Mouse (Mus musculus) neutrophil, adult 65 days (primary cell): Measurements from ENCODE around the gene Olfr1223. TPM values are rescaled to one million over a fixed set of nuclear protein-coding genes. Genes with fewer than 3 reads are reported as not detected.

Experiments
- total RNA-seq: library from RNA; stranded (reverse); gene quantifications from 2 replicates; pipeline ENCODE4 v1.2.4, GENCODE M21; 2023

Gene Olfr1223
- not detected in 2 replicates for total RNA-seq

DNA sequence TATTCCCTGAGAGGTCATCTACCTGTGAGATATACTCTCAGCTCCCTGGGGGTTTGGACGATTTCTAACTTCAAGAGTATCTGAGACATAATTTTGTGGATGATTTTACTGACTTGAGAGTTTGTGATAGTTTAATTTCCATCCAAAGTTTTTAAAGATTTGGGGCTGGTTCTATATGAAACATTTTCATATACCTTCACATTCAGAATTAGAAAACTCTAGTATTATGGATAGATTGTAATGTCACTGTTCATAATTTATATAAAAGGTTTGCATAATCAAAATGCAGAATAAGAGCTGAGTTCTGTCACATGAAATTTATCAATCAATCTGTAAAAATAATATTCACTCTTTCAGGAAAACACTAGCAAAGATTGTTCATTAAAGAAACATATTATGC lies at the start of gene Olfr1223:
Gene Olfr1223, minus strand, starts transcription at position 101 of the 400 bp plus-strand sequence.

DNA sequence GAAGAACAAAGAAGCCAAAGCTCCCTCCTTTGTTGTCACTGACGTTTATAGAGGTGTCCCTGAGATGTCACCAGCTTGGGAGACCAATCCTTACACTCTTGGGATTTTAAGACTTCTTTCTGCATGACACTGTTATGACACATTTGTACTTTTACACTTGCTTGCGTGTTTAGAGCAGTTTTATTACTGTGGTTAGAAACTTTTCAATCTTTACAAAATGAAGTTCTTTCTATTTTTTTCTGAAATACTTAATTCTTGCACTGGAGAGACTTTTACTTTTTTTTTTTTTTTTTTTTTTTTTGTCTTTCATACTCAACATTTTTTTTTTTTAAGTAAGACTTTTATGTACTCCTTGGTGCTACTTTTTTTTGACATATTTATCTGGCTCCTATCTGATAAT lies 48.6 kb upstream of the Olfr1223 start, which contains the start of gene Olfr1226:
Gene Olfr1226, minus strand, starts transcription at position 101 of the 400 bp plus-strand sequence.

DNA sequence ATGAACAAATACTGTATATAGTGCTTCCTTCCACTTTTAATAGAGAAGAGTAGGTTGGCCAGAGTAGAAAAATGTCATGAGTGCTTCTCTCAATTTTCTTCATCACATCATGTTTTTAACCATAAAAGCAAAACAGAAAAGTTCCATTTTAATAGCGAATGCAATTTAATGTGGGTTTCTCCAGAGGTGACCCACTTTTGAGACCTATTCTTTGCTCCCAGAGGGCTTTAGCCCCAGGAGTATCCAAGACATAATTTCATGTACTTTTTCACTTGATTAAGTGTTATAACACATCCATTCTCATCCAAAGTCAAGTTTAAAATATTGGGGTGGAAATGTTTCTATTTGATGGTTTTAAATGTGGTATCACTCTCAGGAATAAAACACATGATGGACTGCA lies 23.2 kb upstream of the Olfr1223 start, which contains the start of gene Olfr1225:
Gene Olfr1225, minus strand, starts transcription at position 101 of the 400 bp plus-strand sequence.

DNA sequence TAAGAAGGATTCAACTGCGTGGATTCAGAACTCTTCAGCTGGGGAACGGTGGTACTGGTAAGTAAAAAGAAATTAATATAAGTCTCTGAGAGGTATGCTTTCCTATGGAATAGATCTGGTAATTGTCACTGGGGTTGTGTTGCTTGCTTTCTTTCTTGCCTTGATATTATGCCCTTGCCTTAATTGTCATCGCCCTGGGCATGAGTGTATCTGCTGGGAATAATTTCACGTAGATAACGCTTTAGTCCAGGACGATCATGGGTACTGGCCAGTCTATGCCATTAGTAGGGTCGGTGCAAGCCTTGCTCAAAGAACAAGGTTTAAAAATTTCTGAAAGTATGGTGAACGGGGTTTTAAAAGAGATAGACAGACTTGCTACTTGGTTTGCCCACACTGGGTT lies 12.6 kb upstream of the Olfr1223 start, which contains the start of gene Olfr1224-ps1:
Gene Olfr1224-ps1, minus strand, starts transcription at position 101 of the 400 bp plus-strand sequence.

DNA sequence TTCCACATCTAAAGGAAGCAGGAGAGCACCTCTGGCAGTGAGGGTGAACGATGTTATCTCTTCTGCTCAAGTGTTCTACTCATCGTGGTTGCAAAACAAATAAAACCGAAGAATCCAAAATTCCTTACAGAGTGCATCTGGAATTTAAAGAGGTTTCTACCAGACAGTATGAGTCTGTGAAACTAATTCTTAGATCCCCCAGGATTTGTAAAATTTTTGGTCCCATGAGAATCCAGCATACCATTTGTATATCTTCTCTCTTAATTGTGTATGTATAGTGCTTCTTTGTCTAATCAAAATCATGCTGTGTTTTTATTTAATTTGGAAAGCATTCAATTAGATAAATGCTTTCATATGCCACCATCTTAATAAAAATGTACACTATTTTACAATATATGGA lies 18.4 kb downstream of the Olfr1223 start, which contains the start of gene Olfr1222:
Gene Olfr1222, minus strand, starts transcription at position 101 of the 400 bp plus-strand sequence.

DNA sequence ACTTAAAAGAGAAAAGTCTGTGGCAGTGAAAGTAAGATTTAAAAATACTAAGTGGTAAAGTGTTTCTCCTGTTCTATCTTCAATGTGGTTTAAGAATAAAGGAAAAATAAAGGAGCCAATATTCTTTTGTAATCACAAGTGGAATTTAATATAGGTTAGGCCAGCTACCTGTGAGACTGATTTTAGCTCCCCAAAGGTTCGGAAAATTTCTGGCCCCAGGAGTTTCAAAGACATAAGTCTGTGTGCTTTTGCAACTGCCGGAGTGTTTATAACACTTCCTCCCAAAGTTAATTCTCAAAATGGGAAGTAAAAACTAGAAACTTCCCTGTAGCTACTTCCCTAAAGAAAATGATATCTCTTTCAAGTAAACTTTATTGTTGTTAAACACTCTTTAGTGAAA lies 34.2 kb downstream of the Olfr1223 start, which contains the start of gene Olfr1221:
Gene Olfr1221, minus strand, starts transcription at position 101 of the 400 bp plus-strand sequence.

DNA sequence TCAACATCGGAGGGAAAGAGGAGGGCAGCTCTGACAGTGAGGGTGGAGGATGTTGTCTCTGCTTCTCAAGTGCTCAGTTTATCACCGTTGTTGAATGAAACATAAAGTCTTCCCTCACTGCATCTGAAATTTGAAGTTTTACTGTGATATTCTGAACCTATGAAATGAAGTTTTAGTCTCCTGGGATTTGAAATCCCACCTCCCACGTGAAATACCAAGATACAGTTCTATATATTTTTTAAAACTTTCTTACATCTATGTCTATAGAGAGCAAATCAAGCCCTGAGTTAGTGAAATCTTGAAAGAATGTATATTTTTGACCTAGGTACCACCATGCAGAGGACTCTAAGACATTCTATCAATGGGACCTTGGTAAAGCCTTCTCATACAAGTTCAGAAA lies 44.6 kb downstream of the Olfr1223 start, which contains the start of gene Olfr1220:
Gene Olfr1220, minus strand, starts transcription at position 101 of the 400 bp plus-strand sequence.

Other genes with a start within 250 kb of the Olfr1223 start
- gene Olfr1208, start 249.2 kb downstream of the Olfr1223 start, total RNA-seq, result not detected in 2 replicates
- not detected in 2 replicates for gene Olfr1209, start 236.4 kb downstream of the Olfr1223 start, total RNA-seq
- not detected in 2 replicates for gene Olfr1211, start 213.4 kb downstream of the Olfr1223 start, total RNA-seq
- not detected in 2 replicates for gene Olfr1212, start 197.6 kb downstream of the Olfr1223 start, total RNA-seq
- not detected in 2 replicates for gene Gm13762, start 171.3 kb downstream of the Olfr1223 start, total RNA-seq
- gene Olfr1214, start 158.9 kb downstream of the Olfr1223 start, total RNA-seq, result not detected in 2 replicates
- not detected in 2 replicates for gene Olfr1215, start 144.6 kb downstream of the Olfr1223 start, total RNA-seq
- gene Olfr1216, start 133.2 kb downstream of the Olfr1223 start, total RNA-seq, result not detected in 2 replicates
- gene Olfr1217, start 119.5 kb downstream of the Olfr1223 start, total RNA-seq, result not detected in 2 replicates
- gene Olfr1218, start 90.4 kb downstream of the Olfr1223 start, total RNA-seq, result not detected in 2 replicates
- not detected in 2 replicates for gene Olfr1219, start 68.0 kb downstream of the Olfr1223 start, total RNA-seq
- not detected in 2 replicates for gene Olfr1220, start 44.7 kb downstream of the Olfr1223 start, total RNA-seq
- gene Olfr1221, start 34.3 kb downstream of the Olfr1223 start, total RNA-seq, result not detected in 2 replicates
- gene Olfr1222, start 18.5 kb downstream of the Olfr1223 start, total RNA-seq, result not detected in 2 replicates
- not detected in 2 replicates for gene Olfr1224-ps1, start 12.5 kb upstream of the Olfr1223 start, total RNA-seq
- gene Olfr1225, start 23.1 kb upstream of the Olfr1223 start, total RNA-seq, result not detected in 2 replicates
- gene Olfr1226, start 48.5 kb upstream of the Olfr1223 start, total RNA-seq, result not detected in 2 replicates
- not detected in 2 replicates for gene Olfr1228, start 102.5 kb upstream of the Olfr1223 start, total RNA-seq
- not detected in 2 replicates for gene Olfr1229, start 136.5 kb upstream of the Olfr1223 start, total RNA-seq
- gene Olfr1230, start 145.7 kb upstream of the Olfr1223 start, total RNA-seq, result not detected in 2 replicates
- gene Olfr1231, start 155.5 kb upstream of the Olfr1223 start, total RNA-seq, result not detected in 2 replicates
- not detected in 2 replicates for gene Olfr1232, start 178.1 kb upstream of the Olfr1223 start, total RNA-seq
- not detected in 2 replicates for gene Olfr1233, start 190.8 kb upstream of the Olfr1223 start, total RNA-seq
- gene Olfr1234, start 213.3 kb upstream of the Olfr1223 start, total RNA-seq, result not detected in 2 replicates